Mouse (Mus musculus): ENCODE data around the gene Gulp1. TPM values are rescaled to one million over a fixed set of nuclear protein-coding genes. Genes with fewer than 3 reads are reported as not detected.

Gulp1 gene
- polyA plus RNA-seq, 1 experiment: 0.21 TPM

- H3K36me3 ChIP-seq (ENCODE audit: control insufficient read depth, insufficient read depth, low read length): no peaks in the 10 kb centered on the region
- H3K4me1 ChIP-seq (ENCODE audit: control insufficient read depth, insufficient read depth, low read length): no peaks in the 10 kb centered on the region
- no peak overlapping the region for H3K4me3 ChIP-seq (ENCODE audit: control insufficient read depth, low read depth, low read length)
- TF ChIP-seq CTCF (IDR thresholded peaks at IDR 0.05; ENCODE audit: control insufficient read depth, insufficient read depth, insufficient replicate concordance, low read depth, low read length) (no peak), POLR2A (IDR thresholded peaks at IDR 0.05; ENCODE audit: control insufficient read depth, low read depth, low read length) (no peak)
- no peaks in the 10 kb centered on the region for H3K27me3 ChIP-seq (ENCODE audit: control insufficient read depth, insufficient read depth, low read length)
- H3K27ac ChIP-seq (ENCODE audit: control insufficient read depth, insufficient read depth, low read depth, low read length): no peak overlapping the region
These were observed 259.0 kb downstream of the Gulp1 start for GRCm38 (mm10) chr1:44810336-44810735.

DNA sequence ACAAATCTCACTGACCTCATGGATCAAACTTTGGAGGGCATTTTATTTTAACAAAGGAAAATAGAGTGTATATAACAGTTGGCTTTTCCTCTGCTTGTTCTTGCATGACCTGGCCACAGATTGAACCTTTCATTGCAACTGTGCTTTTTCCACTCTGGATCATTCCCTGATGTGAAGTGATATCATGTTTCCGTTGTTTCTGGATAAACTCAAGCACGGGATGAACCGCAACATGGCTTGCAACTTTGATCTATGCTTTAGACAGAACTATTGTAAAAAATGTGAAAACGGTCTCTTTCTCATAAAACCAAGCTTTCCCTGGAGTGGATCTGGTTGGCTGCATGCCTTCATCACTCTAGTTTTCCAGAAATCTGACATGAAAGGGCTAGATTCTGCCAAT, 282.6 kb downstream of the Gulp1 start:
- Histone ChIP-seq H3K4me3 (ENCODE audit: control insufficient read depth, low read depth, low read length) (no peak overlapping the region), H3K27me3 (ENCODE audit: control insufficient read depth, insufficient read depth, low read length) (no peaks in the 10 kb centered on the region), H3K36me3 (ENCODE audit: control insufficient read depth, insufficient read depth, low read length) (no peaks in the 10 kb centered on the region), H3K4me1 (ENCODE audit: control insufficient read depth, insufficient read depth, low read length) (no peaks in the 10 kb centered on the region), H3K27ac (ENCODE audit: control insufficient read depth, insufficient read depth, low read depth, low read length) (no peak overlapping the region)
- no peak for TF ChIP-seq CTCF (IDR thresholded peaks at IDR 0.05; ENCODE audit: control insufficient read depth, insufficient read depth, insufficient replicate concordance, low read depth, low read length)
- TF ChIP-seq POLR2A (IDR thresholded peaks at IDR 0.05; ENCODE audit: control insufficient read depth, low read depth, low read length): no peak
